Mouse (Mus musculus): ENCODE data around the gene Lkaaear1.

Gene Lkaaear1

DNA sequence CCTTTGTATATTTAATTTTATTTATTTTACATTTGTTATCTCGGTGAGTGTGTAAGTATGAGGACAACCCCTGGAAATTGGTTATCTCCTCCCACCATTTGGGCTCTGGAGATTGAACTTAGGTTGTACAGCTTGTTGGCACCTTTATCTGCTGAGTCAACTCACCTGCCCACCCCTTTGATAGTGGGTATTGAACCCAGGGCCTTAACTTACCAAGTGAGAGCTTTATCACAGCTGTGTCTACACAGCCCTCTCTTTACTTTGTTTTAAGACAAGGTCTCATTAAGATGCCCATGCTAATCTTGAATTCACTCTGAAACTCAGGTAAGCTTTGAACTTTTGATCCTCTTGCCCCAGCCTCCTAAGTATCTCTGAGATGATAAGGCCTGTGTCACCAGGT lies 16.3 kb downstream of the Lkaaear1 start:
- DNase-seq, result no peak

DNA sequence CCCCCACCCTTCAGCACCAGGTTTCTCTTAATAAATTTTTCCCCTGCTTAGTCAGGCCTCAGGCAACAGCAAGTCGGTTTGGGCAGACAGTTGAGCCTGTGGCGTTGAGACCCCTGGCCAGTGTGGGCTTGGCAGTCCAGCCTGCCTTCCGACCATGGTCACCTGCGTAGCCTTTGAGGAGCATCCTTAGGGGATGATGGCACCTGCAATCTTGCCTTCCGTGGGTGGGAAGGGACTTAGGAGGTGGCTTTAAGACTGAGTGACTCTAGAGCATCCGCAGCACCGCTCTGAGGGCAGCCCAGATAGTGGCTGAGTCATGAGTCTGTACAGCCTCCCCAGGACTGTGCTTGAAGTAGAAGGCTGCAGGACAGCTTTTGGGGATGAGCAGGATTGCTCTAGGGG lies 17.5 kb downstream of the Lkaaear1 start:
- DNase-seq, result no peak

DNA sequence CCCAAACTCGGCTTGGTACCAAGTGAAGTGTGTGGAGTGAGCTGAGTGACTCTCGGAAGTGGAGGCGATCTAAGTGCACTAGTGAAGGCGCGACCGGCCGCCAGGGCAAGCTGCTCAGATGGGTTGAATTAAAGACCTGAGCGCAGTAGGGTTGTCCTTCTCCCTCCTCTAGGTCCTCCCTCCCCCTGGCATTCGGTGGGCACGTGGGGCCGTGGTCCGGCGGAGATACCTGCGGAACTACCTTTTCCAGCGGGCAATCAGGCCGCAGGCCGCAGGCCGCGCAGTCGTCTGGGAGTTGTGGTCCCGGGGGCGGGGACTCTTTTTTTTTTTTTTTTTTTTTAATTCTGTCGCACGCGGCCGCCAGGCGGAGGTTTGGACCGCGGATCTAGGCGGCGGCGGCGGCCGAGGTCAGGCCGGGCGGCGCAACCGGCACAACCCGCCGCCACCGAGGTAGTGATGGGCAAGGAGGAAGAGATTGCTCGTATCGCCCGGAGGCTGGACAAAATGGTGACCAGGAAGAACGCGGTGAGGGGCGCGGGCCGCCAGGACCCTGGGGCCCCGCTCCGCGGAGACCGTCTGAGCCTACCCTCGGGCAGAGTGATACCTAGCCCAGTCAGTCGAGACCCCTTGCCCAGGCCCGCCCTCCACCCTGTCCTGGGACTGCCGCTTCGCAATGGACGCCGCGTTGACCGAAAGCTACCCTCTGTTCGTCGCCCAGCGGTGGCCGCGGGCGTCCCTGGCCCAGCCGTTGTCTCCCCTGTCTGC lies 18.1 kb downstream of the Lkaaear1 start, which contains the start of gene Tcea2:
Gene Tcea2 (plus strand): TSS at position 360 of the 765 bp plus-strand sequence.
- peak; percentile 81 for DNase-seq

DNA sequence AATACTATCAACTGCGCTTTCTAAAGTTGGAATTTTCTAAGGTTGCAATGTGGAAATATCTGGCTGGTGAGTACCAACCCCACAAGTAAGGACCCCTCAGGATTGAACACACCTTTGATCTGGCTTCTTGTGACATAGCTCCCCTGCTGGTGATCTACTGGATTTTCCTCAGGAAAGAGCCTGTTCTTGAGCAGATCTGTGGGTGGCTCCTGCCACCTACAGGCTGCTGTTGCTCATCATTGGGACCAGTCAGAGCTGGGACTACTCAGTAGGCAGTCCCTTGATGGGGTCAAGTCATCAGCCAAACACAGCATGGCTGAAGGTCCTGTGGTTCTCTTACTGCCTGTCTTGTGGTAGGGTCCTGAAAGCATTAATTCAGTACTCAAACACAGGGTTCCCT lies 19.5 kb downstream of the Lkaaear1 start:
- peak; percentile 87 for DNase-seq

DNA sequence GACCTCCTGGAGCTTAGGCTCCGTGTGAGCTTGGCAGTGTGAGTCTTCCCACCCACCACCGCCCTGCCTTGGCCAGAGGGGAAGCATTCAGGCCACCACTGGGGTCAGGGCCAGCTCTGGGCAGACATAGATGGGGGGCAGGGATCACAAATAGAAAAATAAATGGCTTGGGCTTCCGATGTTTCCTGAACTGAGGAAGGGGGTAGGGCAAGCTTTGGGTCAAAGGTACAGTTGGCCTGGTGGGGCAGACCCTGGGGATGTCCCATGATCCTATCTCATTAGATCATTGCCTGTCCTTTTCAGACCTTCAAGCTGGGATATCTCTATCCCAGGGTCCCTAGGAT lies 20.5 kb downstream of the Lkaaear1 start:
- DNase-seq, result peak; percentile 64

DNA sequence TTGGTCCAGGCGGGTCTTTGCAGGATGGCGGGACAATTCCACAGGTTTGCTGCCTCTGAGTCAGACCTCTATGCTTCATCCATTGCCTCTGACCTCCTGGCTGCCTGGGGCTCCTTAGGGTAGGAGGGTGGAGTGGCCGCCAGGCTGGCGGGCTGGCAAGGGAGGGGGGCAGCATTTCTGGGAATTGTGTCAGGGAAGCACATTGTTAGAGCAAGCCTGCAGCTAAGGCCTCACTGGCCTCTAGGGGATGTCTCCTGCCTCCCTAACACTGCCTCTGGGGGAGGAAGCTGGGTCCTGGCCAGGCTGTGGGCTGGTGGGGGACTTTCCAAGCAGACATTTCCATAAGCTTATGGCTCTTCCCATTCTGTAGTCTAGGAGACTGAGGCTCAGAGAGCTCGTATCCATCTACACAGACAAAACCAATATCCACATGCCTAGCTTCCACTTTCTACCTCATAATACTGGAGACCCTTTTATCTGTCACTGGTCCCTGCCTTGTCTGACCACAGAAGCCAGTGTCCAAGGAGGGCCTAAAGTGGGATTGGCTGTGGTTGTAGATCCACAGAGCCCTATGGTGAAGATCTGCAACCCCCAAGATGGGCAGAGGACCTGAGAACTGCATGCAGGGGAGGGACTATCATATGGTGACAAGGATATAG lies 21.0 kb downstream of the Lkaaear1 start:
- DNase-seq, result peak; percentile 71

DNA sequence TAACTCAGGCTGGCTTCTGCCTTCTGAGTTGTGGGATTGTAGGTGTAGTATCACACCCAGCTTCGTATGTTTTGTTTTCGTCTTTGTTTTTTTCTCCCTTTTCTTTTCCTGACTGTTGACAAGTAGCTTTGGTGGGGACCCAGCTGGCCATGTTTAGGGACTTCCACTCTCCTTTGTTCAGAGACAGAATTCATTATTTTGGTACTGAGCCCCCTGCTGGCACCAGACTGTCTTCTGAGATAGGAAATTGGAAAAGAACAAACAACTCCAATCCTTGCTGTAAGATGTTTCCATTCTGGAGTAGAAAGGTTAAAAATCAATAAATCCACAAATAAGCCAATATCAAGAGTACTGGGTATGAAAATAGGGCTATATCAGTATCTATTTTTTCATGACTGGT lies 21.8 kb downstream of the Lkaaear1 start:
- DNase-seq, result no peak

DNA sequence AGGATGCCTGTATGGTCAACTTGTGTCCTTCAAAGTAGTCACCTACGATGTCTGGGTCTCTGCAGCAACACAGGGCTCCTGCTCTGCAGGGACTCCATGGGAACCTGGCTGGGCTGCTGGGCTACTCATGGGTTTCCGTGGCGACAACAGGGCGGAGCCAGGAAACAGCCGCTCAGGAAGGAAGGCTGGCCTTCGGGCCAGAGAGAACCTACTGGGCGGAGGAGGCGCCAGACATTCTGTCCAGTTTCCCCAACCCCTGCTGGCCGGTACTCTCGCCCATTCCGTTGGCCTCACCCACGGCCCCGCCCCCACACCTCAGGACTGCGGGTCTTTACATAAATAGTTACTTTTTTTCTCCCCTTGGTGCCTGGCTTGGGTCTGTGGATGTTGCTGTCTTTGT lies 22.8 kb downstream of the Lkaaear1 start:
- DNase-seq, result peak; percentile 87

DNA sequence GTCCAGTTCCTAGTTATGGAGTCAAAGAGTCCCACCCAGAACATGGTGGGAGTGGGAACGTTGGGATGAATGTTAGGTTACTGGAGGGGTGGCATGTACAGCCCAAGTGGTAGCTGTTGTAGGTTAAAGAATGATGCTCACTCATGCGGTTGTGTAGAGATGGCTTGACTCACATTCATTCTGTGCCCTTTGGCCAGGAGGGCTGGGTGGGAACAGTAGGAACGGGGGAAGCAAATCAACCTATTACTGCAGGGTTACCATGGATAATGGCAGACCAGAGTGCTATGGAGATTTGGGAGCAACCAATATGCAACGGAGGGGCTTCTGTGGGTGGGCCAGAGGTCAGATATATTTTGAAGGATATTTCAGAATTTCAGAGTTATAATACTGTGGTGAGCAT lies 23.3 kb downstream of the Lkaaear1 start:
- no peak for DNase-seq

DNA sequence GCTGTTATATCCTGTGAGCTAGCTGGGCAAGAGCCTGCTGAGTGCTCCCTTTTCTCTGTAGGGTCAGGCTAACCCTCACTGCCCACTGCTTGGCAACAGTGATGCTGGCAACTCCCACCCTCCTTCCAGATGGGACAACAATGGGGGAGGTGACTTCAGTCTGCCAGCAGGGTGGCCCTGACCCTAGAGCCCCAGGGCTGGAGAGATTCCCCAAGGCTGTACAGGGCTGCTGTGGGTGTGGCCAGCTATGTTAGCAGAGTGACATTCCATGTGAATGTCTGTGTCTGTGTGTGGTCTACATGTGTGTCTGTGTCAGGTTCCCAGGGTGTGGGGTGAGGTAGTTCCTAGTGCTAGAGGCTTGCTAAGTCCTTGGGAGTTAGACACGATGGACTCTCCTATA lies 24.7 kb downstream of the Lkaaear1 start:
- DNase-seq, result no peak

DNA sequence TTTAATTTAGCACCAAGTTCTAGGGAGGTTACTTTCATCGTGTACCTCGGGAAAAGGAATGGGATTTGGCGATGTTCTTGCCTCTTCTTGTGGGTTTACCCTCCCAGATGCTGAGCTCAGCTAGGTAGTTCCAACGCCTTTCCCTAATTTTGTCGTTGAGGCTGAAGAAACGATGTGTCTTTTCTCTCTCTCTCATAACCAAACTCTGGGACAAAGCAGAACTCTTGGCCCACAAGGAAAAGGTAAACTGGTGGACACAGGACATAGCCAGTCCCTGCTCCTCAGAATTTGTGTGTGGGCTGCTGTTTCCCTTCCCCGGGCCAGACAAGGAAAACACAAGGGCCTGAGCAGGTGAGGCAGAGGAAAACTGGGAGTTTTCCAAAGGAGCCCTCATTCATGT lies 26.3 kb downstream of the Lkaaear1 start:
- DNase-seq, result no peak

DNA sequence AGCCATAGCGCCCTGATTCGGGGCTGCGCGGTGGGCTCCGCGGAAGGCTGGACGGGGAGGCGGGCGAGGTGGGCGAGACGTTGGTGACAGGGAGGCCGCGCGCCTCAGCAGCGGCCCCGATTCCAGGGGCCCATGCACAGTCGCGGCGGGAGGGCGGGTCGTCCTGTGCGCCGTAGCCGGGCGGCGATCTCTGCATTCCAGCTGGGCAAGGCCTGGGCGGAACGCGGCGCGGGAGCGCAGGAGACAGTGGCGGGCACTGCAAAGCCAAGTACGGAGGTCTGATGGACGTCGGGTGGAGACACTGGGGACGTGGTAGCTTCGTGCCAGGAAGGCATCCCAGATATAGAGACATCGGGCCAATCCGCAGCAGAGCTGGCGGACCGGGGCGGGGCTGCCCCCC lies 26.9 kb downstream of the Lkaaear1 start, which contains the start of gene Sox18:
Gene Sox18 (minus strand): TSS at position 315 of the 400 bp plus-strand sequence.
- peak; percentile 60 for DNase-seq

DNA sequence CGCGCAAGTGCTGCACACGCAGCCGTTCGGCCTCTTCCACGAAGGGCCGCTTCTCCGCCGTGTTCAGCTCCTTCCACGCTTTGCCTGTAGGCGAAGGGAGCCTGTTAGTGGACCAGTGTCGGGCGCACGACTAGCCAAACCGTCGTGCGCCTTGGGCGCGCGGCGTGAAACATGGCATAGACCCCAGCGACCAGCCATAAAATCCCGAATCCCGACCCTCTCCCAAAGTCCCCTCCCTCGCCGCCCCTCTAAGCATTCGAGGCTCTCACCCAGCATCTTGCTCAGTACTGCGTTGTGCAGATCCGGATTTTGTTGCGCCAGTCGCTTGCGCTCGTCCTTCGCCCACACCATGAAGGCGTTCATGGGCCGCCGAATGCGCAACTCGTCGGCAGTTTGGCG lies 27.3 kb downstream of the Lkaaear1 start:
- DNase-seq, result no peak

DNA sequence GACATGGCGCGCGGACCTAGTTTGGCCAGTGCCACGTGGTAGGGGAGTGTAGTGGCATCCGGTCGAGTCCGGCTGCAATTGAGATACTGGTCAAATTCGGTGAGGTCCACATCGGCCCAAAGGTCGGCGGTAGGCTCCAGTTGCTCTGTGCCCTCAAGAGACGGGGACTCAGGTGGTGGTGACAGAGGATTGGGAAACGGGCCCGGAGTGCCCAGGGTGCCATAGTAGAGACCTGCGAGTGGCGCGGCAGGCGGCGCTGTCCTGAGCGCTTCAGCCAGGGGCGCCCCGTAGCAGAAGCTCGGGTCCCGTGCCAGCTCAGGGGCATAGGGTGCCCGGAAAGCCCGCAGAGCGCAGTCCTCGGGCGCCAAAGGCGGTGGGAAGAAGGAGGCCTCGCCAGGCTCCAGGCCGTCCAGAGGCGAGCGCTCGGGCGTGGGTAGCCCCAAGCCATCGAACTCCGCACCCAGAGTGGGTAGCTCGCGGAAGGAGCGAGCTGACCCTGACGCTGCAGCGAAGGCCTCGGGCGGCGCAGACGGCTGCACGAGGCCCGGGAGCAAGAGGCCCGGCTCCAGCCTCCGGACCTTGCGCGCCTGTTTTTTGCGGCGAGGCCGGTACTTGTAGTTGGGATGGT lies 27.8 kb downstream of the Lkaaear1 start:
- no peak for DNase-seq

DNA sequence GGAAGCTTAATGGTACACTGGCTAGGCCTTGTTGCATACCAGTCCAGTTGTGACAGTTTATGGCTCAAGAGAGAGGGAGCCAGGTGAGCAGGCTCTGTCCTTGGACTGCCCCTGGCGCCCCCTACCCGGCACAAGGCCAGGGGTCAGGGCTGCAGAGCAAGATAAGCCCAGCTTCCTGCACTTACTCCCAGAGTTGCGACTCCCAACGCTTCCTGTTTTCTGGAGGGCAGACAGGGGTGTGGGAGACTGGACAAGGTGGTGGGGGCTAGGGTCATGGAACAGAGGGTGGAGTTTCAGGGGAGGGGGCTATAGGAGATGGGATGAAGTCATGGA lies 35.0 kb downstream of the Lkaaear1 start:
- peak; percentile 69 for DNase-seq

DNA sequence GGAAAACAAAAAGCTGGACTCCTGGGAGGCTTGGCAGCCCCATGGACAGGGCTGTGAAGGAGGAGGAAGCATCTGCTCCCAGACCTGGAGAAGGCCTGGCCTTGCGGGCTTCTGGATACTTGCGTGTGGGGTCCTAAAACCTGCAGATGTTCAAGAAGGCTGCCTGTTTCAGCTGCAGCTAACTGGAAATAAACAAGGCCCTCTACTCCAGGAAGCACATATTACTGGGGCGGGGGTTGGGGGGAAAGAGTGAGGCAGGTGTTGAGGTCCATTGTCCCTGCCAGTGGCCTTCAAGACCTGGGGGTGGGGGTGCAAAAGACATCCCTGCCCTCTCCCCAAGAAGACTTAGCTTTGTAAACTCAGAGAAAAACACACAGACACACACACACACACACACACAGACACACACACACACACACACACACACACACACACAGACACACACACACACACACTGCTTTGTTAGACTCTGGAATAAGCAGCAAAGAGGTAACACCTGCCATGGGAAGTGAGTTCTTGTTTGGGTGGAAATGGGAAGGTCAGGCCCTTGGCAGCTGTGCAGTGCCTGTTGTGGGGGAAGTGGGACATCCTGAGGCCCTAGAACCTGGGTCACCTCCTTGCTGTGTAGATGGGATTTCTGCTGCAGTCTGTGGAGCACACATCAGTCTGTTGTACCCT lies 35.5 kb downstream of the Lkaaear1 start:
- no peak for DNase-seq

DNA sequence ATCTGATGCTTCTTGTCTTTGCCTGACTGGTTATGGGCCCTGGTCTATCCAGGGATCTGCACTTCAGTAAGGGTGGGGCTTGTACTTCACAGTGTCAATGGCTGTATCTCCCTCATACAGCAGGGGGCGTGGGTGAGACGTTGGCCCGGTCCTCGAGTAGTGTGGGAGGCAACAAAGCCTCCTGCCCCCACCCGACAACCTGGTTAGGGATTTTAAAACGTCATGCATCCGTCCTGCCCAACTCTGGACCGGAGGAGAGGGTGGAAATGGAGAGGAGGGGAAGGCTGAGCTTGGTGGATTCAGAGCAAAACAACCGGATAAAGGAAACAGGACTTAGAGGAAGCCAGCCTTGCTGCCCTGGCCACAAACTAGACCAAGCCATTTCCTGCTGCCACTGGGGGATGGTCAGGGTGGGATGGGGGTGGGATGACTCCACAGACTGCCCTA lies 38.6 kb downstream of the Lkaaear1 start:
- peak; percentile 86 for DNase-seq

DNA sequence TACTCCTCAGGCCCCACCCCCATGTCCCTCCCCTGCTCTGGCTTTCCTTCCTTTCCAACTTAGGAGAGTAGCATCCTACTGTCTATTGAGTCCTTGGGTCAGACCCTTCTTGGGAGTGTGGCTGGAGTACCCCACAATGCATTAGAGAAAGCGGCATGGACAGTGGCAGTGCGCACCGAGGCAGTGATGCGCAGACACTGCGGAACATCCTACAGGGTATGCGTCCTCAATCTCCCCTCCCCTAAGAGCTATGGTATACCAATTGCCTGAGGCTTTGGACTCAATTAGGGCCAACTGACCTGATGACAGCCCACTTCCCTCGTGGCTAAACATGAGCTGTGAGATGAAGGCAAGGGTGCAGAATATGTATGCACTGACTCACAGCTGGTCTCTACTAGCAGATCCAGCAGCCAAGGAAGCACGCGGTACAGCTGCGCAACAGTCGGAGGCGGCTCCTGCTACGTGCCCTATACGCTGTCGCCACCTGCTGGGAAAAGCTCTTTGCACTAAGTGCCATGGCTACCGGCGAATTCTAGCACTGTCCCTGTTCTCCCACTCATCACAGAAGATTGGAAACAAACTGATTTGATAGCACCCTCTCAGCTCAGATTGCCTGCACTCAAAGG lies 39.2 kb downstream of the Lkaaear1 start:
- DNase-seq, result peak; percentile 63

DNA sequence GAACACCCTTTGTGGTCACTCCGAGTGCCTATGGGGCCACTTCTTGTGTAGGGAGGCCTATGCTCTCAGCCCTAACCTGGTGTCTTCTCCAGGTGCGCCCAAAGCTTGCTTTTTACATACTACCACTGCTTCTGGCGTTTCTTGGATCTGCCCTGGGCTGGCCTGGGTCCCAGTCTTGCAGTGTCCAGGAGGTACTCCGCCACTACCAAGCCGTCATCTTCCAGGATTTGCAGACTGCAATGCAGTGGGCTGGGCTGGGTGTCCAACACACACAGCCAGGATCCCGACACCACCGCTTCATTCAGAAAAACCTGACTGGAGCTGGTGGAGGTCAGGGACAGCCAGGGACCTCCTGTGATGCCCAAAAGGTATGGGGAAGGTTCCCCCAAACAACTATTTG lies 39.7 kb downstream of the Lkaaear1 start:
- no peak for DNase-seq

DNA sequence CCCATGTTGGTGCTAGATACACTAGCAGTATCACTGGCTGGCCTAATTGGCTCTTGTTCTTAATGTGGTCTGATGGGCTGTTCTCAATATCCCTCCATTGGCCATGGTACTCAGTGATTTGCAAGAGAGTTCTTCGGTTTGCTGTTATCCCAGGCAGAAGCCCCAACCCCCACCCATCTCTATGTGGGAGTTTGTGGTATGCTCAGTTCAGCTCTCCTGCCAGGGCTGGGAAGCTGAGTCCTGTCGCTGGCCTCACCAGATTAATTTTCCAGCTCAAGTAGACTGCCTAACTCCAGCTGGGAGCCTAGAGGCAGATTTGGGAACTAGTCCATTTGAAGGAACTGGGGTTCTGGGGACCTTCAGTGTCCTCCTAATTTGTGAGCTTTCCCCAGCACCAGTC lies 40.8 kb downstream of the Lkaaear1 start:
- DNase-seq, result no peak

DNA sequence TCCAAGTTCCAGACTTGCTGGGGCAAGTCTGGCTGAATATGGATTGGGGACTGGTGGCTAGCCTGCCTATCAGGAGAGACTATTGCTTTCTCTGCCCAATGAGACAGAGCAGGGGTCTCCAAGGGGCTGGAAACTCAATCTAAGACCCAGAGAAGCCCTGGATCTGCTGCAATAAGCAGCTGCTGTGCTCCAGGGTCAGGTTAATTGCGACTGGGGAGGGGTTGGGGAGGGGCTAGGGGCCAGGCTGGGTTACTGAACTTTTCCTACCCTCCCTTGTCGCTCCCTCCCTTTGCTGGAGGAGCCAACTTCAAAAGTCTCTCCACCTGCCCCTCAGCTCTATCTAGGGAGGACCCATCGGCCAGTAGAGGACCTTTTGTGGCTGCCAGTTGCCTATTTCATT lies 41.5 kb downstream of the Lkaaear1 start, which contains the start of gene Gm29797:
Gene Gm29797 (plus strand): TSS at position 301 of the 400 bp plus-strand sequence.
- DNase-seq, result no peak

DNA sequence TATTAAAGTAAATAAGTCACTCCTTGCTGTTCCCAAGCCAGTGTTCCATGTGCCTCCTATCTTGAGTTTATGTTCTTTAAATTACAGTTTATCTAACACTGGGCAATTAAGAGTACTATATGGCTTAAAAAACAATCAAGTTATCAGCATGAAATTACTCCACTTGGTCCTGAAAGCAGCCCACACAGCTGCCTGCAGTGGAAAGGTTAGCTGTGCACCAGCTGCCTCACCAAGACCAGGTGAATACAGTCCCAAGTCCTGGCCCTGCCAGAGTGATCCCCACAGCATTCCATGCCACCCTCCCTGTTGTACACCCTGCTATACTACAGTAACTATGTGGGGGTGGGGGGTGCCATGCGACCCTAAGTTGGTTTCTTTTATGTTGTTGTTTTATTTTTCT lies 44.7 kb downstream of the Lkaaear1 start:
- no peak for DNase-seq

DNA sequence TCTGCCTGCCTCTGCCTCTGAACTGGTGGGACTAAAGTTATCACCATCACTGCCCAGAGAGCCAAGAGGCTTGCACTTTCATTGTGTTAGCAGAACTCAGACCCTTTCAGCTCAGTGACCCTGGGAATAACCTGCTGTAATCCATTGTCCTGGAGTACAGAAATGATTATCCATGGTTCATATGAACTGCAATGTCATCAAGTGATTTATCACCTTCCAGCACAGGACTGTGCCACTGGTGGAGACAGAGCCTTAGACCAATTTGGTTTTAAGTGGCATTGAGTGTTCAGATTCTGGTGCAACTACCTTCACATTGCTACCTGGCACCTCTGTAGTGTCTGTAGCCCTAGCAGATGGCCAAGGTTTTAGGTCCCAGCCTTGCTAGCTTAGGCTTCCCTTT lies 45.2 kb downstream of the Lkaaear1 start:
- DNase-seq, result no peak

All from kidney, adult 11 months (tissue).